Mouse (Mus musculus): ENCODE data around the gene 2810408A11Rik.

The 2810408A11Rik gene

DNA sequence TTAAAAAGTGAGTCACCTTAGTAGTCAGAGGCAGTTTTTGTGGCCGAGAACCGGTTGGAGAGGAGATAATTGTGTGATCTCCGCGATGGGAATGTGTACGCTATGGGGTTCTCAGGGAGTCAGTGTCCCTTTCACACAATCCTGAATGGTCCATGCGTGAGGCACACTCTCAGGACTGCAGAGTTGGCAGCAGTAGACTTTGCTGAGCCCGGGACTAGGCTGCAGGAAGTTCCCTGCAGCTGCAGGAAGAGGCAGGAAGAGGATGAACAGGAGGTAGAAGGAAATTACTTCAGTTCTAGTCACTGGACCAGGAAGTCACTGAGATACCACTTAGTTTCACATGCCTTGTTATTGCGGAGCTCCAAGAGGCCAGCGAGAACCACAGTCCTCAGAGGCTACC is 51.7 kb downstream of the 2810408A11Rik start:
- no peak for DNase-seq (ENCODE audit: low read depth, low spot score)

DNA sequence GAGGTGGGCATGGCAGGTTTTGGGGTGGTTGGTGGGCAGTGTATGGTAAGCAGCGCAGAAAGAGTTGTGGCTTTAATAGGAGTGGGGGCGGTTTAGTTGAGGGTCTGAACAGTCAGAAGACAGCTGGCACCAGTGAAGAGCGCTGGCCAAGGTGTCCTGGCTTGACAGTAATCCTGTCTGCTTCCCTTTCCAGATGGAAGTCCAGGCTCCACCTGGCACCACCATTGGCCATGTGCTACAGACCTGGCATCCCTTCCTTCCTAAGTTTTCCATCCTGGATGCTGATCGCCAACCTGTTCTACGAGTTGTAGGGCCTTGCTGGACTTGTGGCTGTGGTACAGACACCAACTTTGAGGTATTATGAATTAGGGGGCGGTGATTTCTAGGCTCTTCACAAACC is 52.8 kb downstream of the 2810408A11Rik start:
- no peak for DNase-seq (ENCODE audit: low read depth, low spot score)
